In genomic region chr6:115808196-115808487, GRCm38 (mm10) we compare ENCODE assay signal across 8 mouse cellular contexts. TPM values are rescaled to one million over a fixed set of nuclear protein-coding genes. Genes with fewer than 3 reads are reported as not detected.
DNase-seq lines count a peak whose midpoint lies in the region; ATAC-seq and TF ChIP-seq lines count a peak whose summit lies in the region.

No protein-coding gene starts in this region.

- H3K9ac ChIP-seq in heart, embryonic 13.5 days: peak overlapping the region; percentile 98
- H3K9ac ChIP-seq in ES-E14 (ENCODE audit: insufficient read depth, low read depth, low read length, poor library complexity, severe bottlenecking): peak overlapping the region; percentile 99
- peak overlapping the region; percentile 99 for H3K9ac ChIP-seq in forebrain, embryonic 14.5 days (ENCODE audit: low read length)
- peak overlapping the region; percentile 95 for H3K9ac ChIP-seq in liver, embryonic 16.5 days (ENCODE audit: low read depth, low read length)

- peak overlapping the region; percentile 73 for H3K4me2 ChIP-seq in heart, embryonic 13.5 days
- peak overlapping the region; percentile 84 for H3K4me2 ChIP-seq in forebrain, embryonic 14.5 days (ENCODE audit: low read length)
- peak overlapping the region; percentile 82 for H3K4me2 ChIP-seq in liver, embryonic 16.5 days (ENCODE audit: low read depth, low read length)

- peaks cover 44% of the 10 kb centered on the region for H3K36me3 ChIP-seq in heart, embryonic 13.5 days
- H3K36me3 ChIP-seq in ES-E14 (ENCODE audit: control insufficient read depth, insufficient read depth, low read length, poor library complexity, severe bottlenecking): peaks cover 36% of the 10 kb centered on the region
- peaks cover 42% of the 10 kb centered on the region for H3K36me3 ChIP-seq in forebrain, embryonic 14.5 days (ENCODE audit: control insufficient read depth, insufficient read depth, low read length)
- H3K36me3 ChIP-seq in liver, embryonic 16.5 days (ENCODE audit: control insufficient read depth, insufficient read depth): peaks cover 29% of the 10 kb centered on the region

- under 1% methylated on average over 22 of the region's 22 CpGs for WGBS in heart, embryonic 13.5 days
- WGBS in forebrain, embryonic 14.5 days: under 1% methylated on average over 22 of the region's 22 CpGs
- under 1% methylated on average over 22 of the region's 22 CpGs for WGBS in liver, embryonic 16.5 days (ENCODE audit: insufficient replicate concordance)

- intact Hi-C loops in heart, postnatal 10 days (cut with DNase I): no loop called here

- peak overlapping the region; percentile 90 for H3K4me3 ChIP-seq in heart, embryonic 13.5 days
- peak overlapping the region; percentile 91 to 93 for H3K4me3 ChIP-seq in ES-E14 (ENCODE audit: insufficient read depth in 1 of 2, low read depth in 1 of 2, low read length in 2 of 2, poor library complexity in 1 of 2, severe bottlenecking in 1 of 2)
- H3K4me3 ChIP-seq in forebrain, embryonic 14.5 days (ENCODE audit: low read depth, low read length): peak overlapping the region; percentile 93
- H3K4me3 ChIP-seq in liver, embryonic 16.5 days (ENCODE audit: low read depth, low read length): peak overlapping the region; percentile 94

- no peaks in the 10 kb centered on the region for H3K27me3 ChIP-seq in heart, embryonic 13.5 days (replicated peaks)
- H3K27me3 ChIP-seq in forebrain, embryonic 14.5 days (replicated peaks; ENCODE audit: control insufficient read depth, insufficient read depth, low read length): no peaks in the 10 kb centered on the region
- no peaks in the 10 kb centered on the region for H3K27me3 ChIP-seq in liver, embryonic 16.5 days (ENCODE audit: control insufficient read depth, insufficient read depth, low read depth, low read length)

- peaks cover 30% of the 10 kb centered on the region for H3K4me1 ChIP-seq in heart, embryonic 13.5 days
- H3K4me1 ChIP-seq in ES-E14 (ENCODE audit: control insufficient read depth in 2 of 2, insufficient read depth in 2 of 2, low read length in 2 of 2, poor library complexity in 1 of 2): peaks cover 0 to 11% of the 10 kb centered on the region in 2 experiments; a peak in 2 of 4 replicates
- peaks cover 12% of the 10 kb centered on the region for H3K4me1 ChIP-seq in forebrain, embryonic 14.5 days (ENCODE audit: control insufficient read depth, insufficient read depth, low read length)
- H3K4me1 ChIP-seq in liver, embryonic 16.5 days (ENCODE audit: control insufficient read depth, low read depth, low read length): peaks cover 24% of the 10 kb centered on the region

- H3K9me3 ChIP-seq in heart, embryonic 13.5 days: no peaks in the 10 kb centered on the region
- H3K9me3 ChIP-seq in ES-E14 (ENCODE audit: control insufficient read depth, insufficient read depth, low read depth, low read length): no peaks in the 10 kb centered on the region
- H3K9me3 ChIP-seq in forebrain, embryonic 14.5 days (replicated peaks; ENCODE audit: control insufficient read depth, low read length): no peaks in the 10 kb centered on the region
- H3K9me3 ChIP-seq in liver, embryonic 16.5 days (replicated peaks; ENCODE audit: control insufficient read depth, low read length): no peaks in the 10 kb centered on the region

- no peak for DNase-seq in heart, postnatal 10 days
- no peak for DNase-seq in ES-E14 (ENCODE audit: low read depth, low spot score)
- no peak for DNase-seq in forebrain, embryonic 14.5 days (ENCODE audit: low spot score)
- no peak for DNase-seq in adrenal gland, adult (ENCODE audit: inconsistent age in 2 of 2, low spot score in 1 of 2)
- no peak for DNase-seq in testis, postnatal 14 days (ENCODE audit: low spot score)
- no peak for DNase-seq in frontal cortex, postnatal 10 days (ENCODE audit: low spot score in 2 of 2)

- H3K27ac ChIP-seq in heart, embryonic 13.5 days (replicated peaks): peak overlapping the region; percentile 96
- H3K27ac ChIP-seq in ES-E14 (ENCODE audit: insufficient read depth, low read depth, low read length, poor library complexity, severe bottlenecking): peak overlapping the region; percentile 95
- H3K27ac ChIP-seq in forebrain, embryonic 14.5 days (ENCODE audit: low read depth, low read length): peak overlapping the region; percentile 97
- H3K27ac ChIP-seq in liver, embryonic 16.5 days (ENCODE audit: low read length): peak overlapping the region; percentile 79

- no peak for ATAC-seq in heart, embryonic 13.5 days (ENCODE audit: extremely low read depth, insufficient number of reproducible peaks, low FRiP score, low TSS enrichment)
- ATAC-seq in forebrain, embryonic 14.5 days: peak; percentile 24
- peak; percentile 15; the same call in 1 of the 2 replicates for ATAC-seq in liver, embryonic 16.5 days (ENCODE audit: low read depth)

- in situ Hi-C loops in ES-E14 (cut with MboI; ENCODE audit: low sequenced_read_pairs in 2 of 2, unreplicated experiment in 2 of 2): no loop called here

TF ChIP-seq in ES-E14, 5 proteins besides CTCF, POLR2A, EP300 and RAD21:
- TF ChIP-seq CHD2 (IDR thresholded peaks at IDR 0.05; ENCODE audit: low read depth, low read length) (no peak), ZC3H11A (IDR thresholded peaks at IDR 0.05; ENCODE audit: borderline replicate concordance, low read depth, low read length) (no peak), HCFC1 (IDR thresholded peaks at IDR 0.05; ENCODE audit: borderline replicate concordance, insufficient read depth, low read length) (no peak), ZNF384 (IDR thresholded peaks at IDR 0.05; ENCODE audit: low read depth, low read length) (no peak), MAFK (IDR thresholded peaks at IDR 0.05; ENCODE audit: insufficient read depth, low read depth, low read length) (no peak)
TF ChIP-seq in ES-E14: peak in this region for 0.

RNA-seq across cellular contexts. Expression of gene Rpl32, which starts 0.4 kb away (rescaled TPM):
- 1,371 and 1,440 TPM in 2 replicates for polyA plus RNA-seq in heart, embryonic 13.5 days (2015; fragmentation: Nextera tagmentation; extraction: Ambion mirVana)
- total RNA-seq in heart, postnatal 10 days (2021): 100 to 1,000 TPM; 842 to 867 TPM
- 2,783 and 3,173 TPM in 2 replicates for total RNA-seq in ES-E14 (2012; rRNA removed)
- 1,359 and 1,743 TPM in 2 replicates for polyA plus RNA-seq in forebrain, embryonic 14.5 days (2014; fragmentation: Nextera tagmentation; extraction: Ambion mirVana)
- polyA plus RNA-seq in liver, embryonic 16.5 days (2015; fragmentation: Nextera tagmentation; extraction: Ambion mirVana): 967 and 1,136 TPM in 2 replicates

RNA-seq across cellular contexts. Expression of gene Efcab12, which starts 30.1 kb away (rescaled TPM):
- 0.46 and 0.53 TPM in 2 replicates for polyA plus RNA-seq in heart, embryonic 13.5 days (2015; fragmentation: Nextera tagmentation; extraction: Ambion mirVana)
- under 1 TPM; 0.79 TPM for total RNA-seq in heart, postnatal 10 days (2021)
- 1.3 and 1.4 TPM in 2 replicates for total RNA-seq in ES-E14 (2012; rRNA removed)
- 1.4 and 1.6 TPM in 2 replicates for polyA plus RNA-seq in forebrain, embryonic 14.5 days (2014; fragmentation: Nextera tagmentation; extraction: Ambion mirVana)
- 0.08 TPM in 1 of 2 replicates, not detected in the other for polyA plus RNA-seq in liver, embryonic 16.5 days (2015; fragmentation: Nextera tagmentation; extraction: Ambion mirVana)

RNA-seq across cellular contexts. Expression of gene Cand2, which starts 33.8 kb away (rescaled TPM):
- polyA plus RNA-seq in heart, embryonic 13.5 days (2015; fragmentation: Nextera tagmentation; extraction: Ambion mirVana): 51.2 and 52.5 TPM in 2 replicates
- total RNA-seq in heart, postnatal 10 days (2021): 10 to 100 TPM; 73.0 to 87.4 TPM
- 10.7 and 10.8 TPM in 2 replicates for total RNA-seq in ES-E14 (2012; rRNA removed)
- polyA plus RNA-seq in forebrain, embryonic 14.5 days (2014; fragmentation: Nextera tagmentation; extraction: Ambion mirVana): 14.4 and 17.1 TPM in 2 replicates
- 2.5 and 2.8 TPM in 2 replicates for polyA plus RNA-seq in liver, embryonic 16.5 days (2015; fragmentation: Nextera tagmentation; extraction: Ambion mirVana)

RNA-seq across cellular contexts. Expression of gene Mbd4, which starts 45.0 kb away (rescaled TPM):
- 8.7 and 10.4 TPM in 2 replicates for polyA plus RNA-seq in heart, embryonic 13.5 days (2015; fragmentation: Nextera tagmentation; extraction: Ambion mirVana)
- 1 to 10 TPM; 2.6 to 3.5 TPM for total RNA-seq in heart, postnatal 10 days (2021)
- 15.1 and 18.8 TPM in 2 replicates for total RNA-seq in ES-E14 (2012; rRNA removed)
- 9.3 and 11.3 TPM in 2 replicates for polyA plus RNA-seq in forebrain, embryonic 14.5 days (2014; fragmentation: Nextera tagmentation; extraction: Ambion mirVana)
- 8.5 and 9.3 TPM in 2 replicates for polyA plus RNA-seq in liver, embryonic 16.5 days (2015; fragmentation: Nextera tagmentation; extraction: Ambion mirVana)

RNA-seq across cellular contexts. Expression of gene Ift122, which starts 45.1 kb away (rescaled TPM):
- polyA plus RNA-seq in heart, embryonic 13.5 days (2015; fragmentation: Nextera tagmentation; extraction: Ambion mirVana): 21.2 and 21.4 TPM in 2 replicates
- 10 to 100 TPM; 22.4 to 22.9 TPM for total RNA-seq in heart, postnatal 10 days (2021)
- 8.5 and 10.4 TPM in 2 replicates for total RNA-seq in ES-E14 (2012; rRNA removed)
- 16.9 and 23.2 TPM in 2 replicates for polyA plus RNA-seq in forebrain, embryonic 14.5 days (2014; fragmentation: Nextera tagmentation; extraction: Ambion mirVana)
- polyA plus RNA-seq in liver, embryonic 16.5 days (2015; fragmentation: Nextera tagmentation; extraction: Ambion mirVana): 2.1 and 2.7 TPM in 2 replicates
